Comparison of ENCODE assay signal across 8 mouse cellular contexts in the genomic region with DNA sequence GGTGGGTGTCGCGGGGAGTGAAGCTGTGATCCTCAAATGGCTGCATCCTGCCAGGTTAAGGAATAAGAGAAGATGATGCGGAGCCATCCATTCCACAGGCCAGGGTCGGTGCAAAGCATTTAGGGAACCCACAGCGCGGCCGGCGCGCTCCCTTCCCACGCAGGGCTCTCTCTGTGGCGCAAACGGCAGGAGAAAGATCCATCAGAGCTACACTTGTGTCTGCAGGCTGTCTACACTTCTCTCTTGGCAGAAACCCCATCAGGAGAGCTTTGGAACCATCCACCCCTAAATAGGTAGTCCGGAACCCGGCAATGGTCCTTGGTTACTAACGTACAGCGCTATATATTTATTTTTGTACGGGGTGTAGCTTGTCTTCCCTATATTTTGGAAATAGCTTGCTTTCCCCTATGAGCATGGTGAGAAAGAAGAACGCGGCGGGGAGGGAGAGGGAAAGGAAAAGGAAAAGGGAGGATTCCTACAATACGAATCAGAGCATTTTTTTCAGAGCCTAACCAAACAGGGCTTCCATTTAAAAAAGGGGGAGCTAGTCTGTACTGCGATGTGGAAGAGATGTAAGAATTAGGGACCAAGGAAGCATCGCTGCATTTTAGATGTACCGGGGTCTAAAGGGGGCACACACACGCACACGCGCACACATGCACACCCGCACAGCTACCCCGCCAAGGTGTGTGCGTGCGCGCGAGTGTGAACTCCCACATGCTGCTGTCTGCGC. TPM values are rescaled to one million over a fixed set of nuclear protein-coding genes. Genes with fewer than 3 reads are reported as not detected.
DNase-seq lines count a peak whose midpoint lies in the region; ATAC-seq and TF ChIP-seq lines count a peak whose summit lies in the region.

No protein-coding gene starts in this region.

- peak overlapping the region; percentile 99 for H3K4me2 ChIP-seq in embryonic facial prominence, embryonic 12.5 days (replicated peaks)
- H3K4me2 ChIP-seq in heart, postnatal 0 days (ENCODE audit: low read depth, low read length): peak overlapping the region; percentile 76
- H3K4me2 ChIP-seq in lung, postnatal 0 days (replicated peaks; ENCODE audit: low read depth, low read length): peak overlapping the region; percentile 75

- TF ChIP-seq EP300 in heart, postnatal 0 days (IDR thresholded peaks at IDR 0.05; ENCODE audit: low read depth): no peak
- TF ChIP-seq EP300 in lung, postnatal 0 days (IDR thresholded peaks at IDR 0.05): no peak

- peak overlapping the region; percentile 65 for H3K4me3 ChIP-seq in embryonic facial prominence, embryonic 12.5 days
- peak overlapping the region; percentile 45 for H3K4me3 ChIP-seq in heart, postnatal 0 days (ENCODE audit: low read depth, low read length)
- H3K4me3 ChIP-seq in lung, postnatal 0 days (ENCODE audit: low read depth, low read length): peak overlapping the region; percentile 40

- H3K36me3 ChIP-seq in embryonic facial prominence, embryonic 12.5 days: no peaks in the 10 kb centered on the region
- no peaks in the 10 kb centered on the region for H3K36me3 ChIP-seq in heart, postnatal 0 days (replicated peaks; ENCODE audit: control insufficient read depth, insufficient read depth, low read length)
- H3K36me3 ChIP-seq in lung, postnatal 0 days (ENCODE audit: insufficient read depth, low read length): no peaks in the 10 kb centered on the region

- H3K27me3 ChIP-seq in embryonic facial prominence, embryonic 12.5 days: peaks cover 54% of the 10 kb centered on the region
- peaks cover 62% of the 10 kb centered on the region for H3K27me3 ChIP-seq in heart, postnatal 0 days (ENCODE audit: control insufficient read depth, insufficient read depth, low read length)
- peaks cover 32% of the 10 kb centered on the region for H3K27me3 ChIP-seq in lung, postnatal 0 days (replicated peaks; ENCODE audit: insufficient read depth, low read length)

- DNase-seq in left cerebral cortex, adult 9 months (ENCODE audit: low spot score in 2 of 2): peak; percentile 53 to 75
- no peak for DNase-seq in left cerebral cortex, postnatal 36 days (ENCODE audit: low spot score in 2 of 2)
- DNase-seq in heart, postnatal 0 days (ENCODE audit: low spot score): no peak
- DNase-seq in lung, postnatal 0 days (ENCODE audit: low spot score): no peak
- no peak for DNase-seq in spleen, postnatal 36 days (ENCODE audit: low spot score in 2 of 2)
- DNase-seq in urinary bladder, postnatal 10 days (ENCODE audit: low spot score): no peak
- no peak for DNase-seq in urinary bladder, postnatal 36 days (ENCODE audit: low spot score in 2 of 2)

- WGBS in embryonic facial prominence, embryonic 12.5 days: 1% methylated on average over 34 of the region's 34 CpGs
- WGBS in heart, postnatal 0 days: under 1% methylated on average over 34 of the region's 34 CpGs
- 1% methylated on average over 34 of the region's 34 CpGs for WGBS in lung, postnatal 0 days

- intact Hi-C loops in left cerebral cortex, postnatal 36 days (cut with DNase I): loop anchor here (2.0 to 10.0 kb wide), 7 partner anchors 128 to 558 kb away; no protein-coding TSS in a partner anchor

- H3K9me3 ChIP-seq in embryonic facial prominence, embryonic 12.5 days: no peaks in the 10 kb centered on the region
- H3K9me3 ChIP-seq in heart, postnatal 0 days (replicated peaks; ENCODE audit: control insufficient read depth, low read length): no peaks in the 10 kb centered on the region
- no peaks in the 10 kb centered on the region for H3K9me3 ChIP-seq in lung, postnatal 0 days (ENCODE audit: low read length)

- H3K4me1 ChIP-seq in embryonic facial prominence, embryonic 12.5 days: peaks cover 10% of the 10 kb centered on the region; the same call in 1 of the 2 replicates
- peaks cover 7% of the 10 kb centered on the region; the same call in 1 of the 2 replicates for H3K4me1 ChIP-seq in heart, postnatal 0 days (ENCODE audit: control insufficient read depth, insufficient read depth)
- no peaks in the 10 kb centered on the region for H3K4me1 ChIP-seq in lung, postnatal 0 days (ENCODE audit: insufficient read depth, low read depth, low read length)

- ATAC-seq in embryonic facial prominence, embryonic 12.5 days (ENCODE audit: insufficient number of reproducible peaks, insufficient read depth, low FRiP score, low TSS enrichment): peak; percentile 68
- ATAC-seq in heart, postnatal 0 days (ENCODE audit: insufficient read depth, low read depth): peak; percentile 14; the same call in 1 of the 2 replicates
- no peak for ATAC-seq in lung, postnatal 0 days

- 0 out of 2 replicates have a peak overlapping the region, but pooled peaks have one; percentile 30 for H3K27ac ChIP-seq in embryonic facial prominence, embryonic 12.5 days
- H3K27ac ChIP-seq in heart, postnatal 0 days (ENCODE audit: low read depth): no peak overlapping the region
- H3K27ac ChIP-seq in lung, postnatal 0 days (ENCODE audit: low read length): no peak overlapping the region

- H3K9ac ChIP-seq in embryonic facial prominence, embryonic 12.5 days: peak overlapping the region; percentile 70
- H3K9ac ChIP-seq in heart, postnatal 0 days (replicated peaks; ENCODE audit: low read depth, low read length): no peak overlapping the region
- H3K9ac ChIP-seq in lung, postnatal 0 days (replicated peaks; ENCODE audit: low read depth): no peak overlapping the region

- no peak for TF ChIP-seq CTCF in heart, postnatal 0 days (IDR thresholded peaks at IDR 0.05; ENCODE audit: low read depth)
- no peak for TF ChIP-seq CTCF in lung, postnatal 0 days (IDR thresholded peaks at IDR 0.05)

RNA-seq across cellular contexts. Expression of a gene that starts 0.7 kb away (rescaled TPM):
- 100 to 1,000 TPM; 357 to 404 TPM for total RNA-seq in left cerebral cortex, postnatal 36 days (2021)
- polyA plus RNA-seq in embryonic facial prominence, embryonic 12.5 days (2016; fragmentation: Nextera tagmentation; extraction: Ambion mirVana): 29.2 and 30.8 TPM in 2 replicates
- 1.3 and 2.9 TPM in 2 replicates for total RNA-seq in heart, postnatal 0 days (2014; rRNA removed; ENCODE audit: low replicate concordance)
- 0.92 TPM in 2 replicates for polyA plus RNA-seq in heart, postnatal 0 days (2015; fragmentation: Nextera tagmentation; extraction: Ambion mirVana)
- 2.9 and 3.3 TPM in 2 replicates for polyA plus RNA-seq in lung, postnatal 0 days (2015; fragmentation: Nextera tagmentation; extraction: Ambion mirVana)

Comparison
In these comparisons a context has a peak if more than half of its experiments do, and no peak if none do; other contexts are left out.
1. DNase-seq: peak in left cerebral cortex, adult 9 months (2 of 2); none in left cerebral cortex, postnatal 36 days (0 of 2), heart, postnatal 0 days (single experiment), lung, postnatal 0 days (single experiment), spleen, postnatal 36 days (0 of 2), urinary bladder, postnatal 10 days (single experiment) and urinary bladder, postnatal 36 days (0 of 2).
2. Peak in every context shown above with its lines, with median percentiles within 50 percentile points of each other: H3K4me2 ChIP-seq and H3K4me3 ChIP-seq.